Mouse (Mus musculus): Measurements from ENCODE around the gene Gm19426. TPM values are rescaled to one million over a fixed set of nuclear protein-coding genes. Genes with fewer than 3 reads are reported as not detected.
A peak's percentile ranks its signal among the peaks of the same experiment; 100 is the strongest.

Gm19426 gene
- total and polyA plus RNA-seq, 2 experiments from 2014 or later, result 2.6 to 3.0 TPM

DNA sequence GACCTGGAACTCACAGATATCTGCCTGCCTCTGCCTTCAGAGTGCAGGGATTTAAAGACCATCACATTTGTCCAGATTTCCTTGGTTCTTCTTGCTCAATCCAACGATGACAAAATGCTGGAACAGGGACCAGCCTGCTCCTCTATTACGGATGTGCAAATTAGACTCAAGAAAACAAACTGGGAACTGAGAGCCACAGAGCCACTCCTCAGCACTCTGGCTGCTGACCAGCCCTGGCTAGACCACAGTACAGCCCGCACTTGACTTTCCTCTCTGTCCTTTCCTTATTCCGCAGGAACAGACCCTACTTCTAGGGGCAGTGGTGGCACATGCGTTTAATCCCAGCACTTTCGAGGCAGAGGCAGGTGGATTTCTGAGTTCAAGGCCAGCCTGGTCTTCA, 27.0 kb upstream of the Gm19426 start:
- no peak overlapping the region for H3K27ac ChIP-seq (ENCODE audit: low read depth, low read length)
- H3K4me1 ChIP-seq (ENCODE audit: insufficient read depth), result peaks cover 5% of the 10 kb centered on the region; the same call in 1 of the 2 replicates
- no peaks in the 10 kb centered on the region for H3K9me3 ChIP-seq (ENCODE audit: low read length)
- H3K36me3 ChIP-seq (ENCODE audit: insufficient read depth), result no peaks in the 10 kb centered on the region
- 77% methylated on average over 6 of the region's 6 CpGs for WGBS
- H3K9ac ChIP-seq, result no peak overlapping the region
- no peak for TF ChIP-seq CTCF (IDR thresholded peaks at IDR 0.05; ENCODE audit: low read depth)
- DNase-seq, result no peak
- H3K4me3 ChIP-seq (ENCODE audit: low read depth, low read length), result no peak overlapping the region
- no peak overlapping the region for H3K4me2 ChIP-seq (ENCODE audit: low read depth)
- no peaks in the 10 kb centered on the region for H3K27me3 ChIP-seq (ENCODE audit: insufficient read depth, low read length)
- ATAC-seq, result no peak

DNA sequence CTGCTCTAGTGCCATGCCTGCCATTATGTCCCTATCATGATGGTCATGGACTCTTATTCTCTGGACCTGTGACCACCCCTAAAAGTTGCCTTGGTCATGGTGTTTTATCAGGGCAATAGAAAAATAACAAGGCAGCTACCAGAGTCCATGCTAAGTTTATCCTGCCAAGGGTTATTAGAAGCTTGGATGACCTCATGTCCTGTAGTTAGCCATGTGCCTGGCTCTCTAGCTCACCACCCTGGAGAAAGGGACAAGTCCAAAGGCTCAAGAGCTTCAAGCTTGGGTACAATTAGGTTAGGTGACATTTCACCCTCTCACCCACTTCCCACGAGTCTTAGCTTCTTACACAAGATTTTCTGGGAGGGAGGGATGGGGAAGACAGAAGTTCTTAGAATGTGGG, 19.4 kb upstream of the Gm19426 start:
- 59% methylated on average over 1 of the region's 1 CpGs for WGBS
- ATAC-seq, result no peak
- Histone ChIP-seq H3K27me3 (ENCODE audit: insufficient read depth, low read length) (no peaks in the 10 kb centered on the region), H3K9me3 (ENCODE audit: low read length) (no peaks in the 10 kb centered on the region), H3K4me3 (ENCODE audit: low read depth, low read length) (no peak overlapping the region), H3K4me1 (ENCODE audit: insufficient read depth) (no peaks in the 10 kb centered on the region), H3K9ac (no peak overlapping the region), H3K4me2 (ENCODE audit: low read depth) (no peak overlapping the region), H3K27ac (ENCODE audit: low read depth, low read length) (no peak overlapping the region), H3K36me3 (ENCODE audit: insufficient read depth) (no peaks in the 10 kb centered on the region)
- DNase-seq, result no peak
- no peak for TF ChIP-seq CTCF (IDR thresholded peaks at IDR 0.05; ENCODE audit: low read depth)

DNA sequence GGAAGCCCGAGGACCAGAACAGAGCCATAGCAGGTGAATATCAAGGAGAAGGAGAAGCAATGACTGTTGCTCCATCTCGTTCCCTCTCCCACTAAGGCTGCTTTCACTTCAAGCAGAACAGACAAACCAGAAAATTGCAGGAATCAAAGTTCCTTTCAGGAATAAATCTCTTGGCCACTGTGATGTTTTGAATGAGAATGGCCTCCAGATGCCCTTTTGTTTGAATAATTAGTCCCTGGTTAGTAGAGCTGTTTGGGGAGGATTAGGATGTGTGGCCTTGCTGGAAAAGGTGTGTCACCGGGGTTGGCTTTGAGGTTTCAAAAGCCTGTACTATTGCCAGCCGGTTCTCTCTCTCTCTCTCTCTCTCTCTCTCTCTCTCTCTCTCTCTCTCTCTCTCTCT, 18.8 kb upstream of the Gm19426 start:
- no peak for ATAC-seq
- H3K4me1 ChIP-seq (ENCODE audit: insufficient read depth), result no peaks in the 10 kb centered on the region
- WGBS, result 30% methylated on average over 4 of the region's 4 CpGs
- H3K36me3 ChIP-seq (ENCODE audit: insufficient read depth), result no peaks in the 10 kb centered on the region
- H3K9ac ChIP-seq, result no peak overlapping the region
- TF ChIP-seq CTCF (IDR thresholded peaks at IDR 0.05; ENCODE audit: low read depth), result no peak
- no peak overlapping the region for H3K4me2 ChIP-seq (ENCODE audit: low read depth)
- H3K4me3 ChIP-seq (ENCODE audit: low read depth, low read length), result no peak overlapping the region
- no peaks in the 10 kb centered on the region for H3K27me3 ChIP-seq (ENCODE audit: insufficient read depth, low read length)
- no peak overlapping the region for H3K27ac ChIP-seq (ENCODE audit: low read depth, low read length)
- no peaks in the 10 kb centered on the region for H3K9me3 ChIP-seq (ENCODE audit: low read length)
- no peak for DNase-seq

DNA sequence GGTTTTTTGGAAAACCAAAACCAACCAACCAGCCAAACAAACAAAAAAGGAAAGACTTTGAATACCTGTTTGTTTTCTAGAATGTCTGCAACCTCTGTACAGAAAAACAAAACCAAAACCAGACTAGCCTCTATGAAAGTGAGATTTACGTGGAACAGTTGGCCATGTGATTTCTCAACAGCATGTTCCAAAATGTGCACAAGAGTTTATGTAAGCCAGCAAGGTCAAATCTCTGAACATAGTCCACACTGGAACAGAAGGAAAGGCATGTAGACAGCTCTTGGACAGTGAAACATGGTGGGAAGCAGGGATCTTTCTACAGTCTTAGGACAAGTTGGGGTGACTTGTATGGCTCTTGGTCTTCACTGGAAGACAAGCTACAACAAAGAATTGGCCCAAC, 18.4 kb upstream of the Gm19426 start:
- H3K4me2 ChIP-seq (ENCODE audit: low read depth), result no peak overlapping the region
- H3K36me3 ChIP-seq (ENCODE audit: insufficient read depth), result no peaks in the 10 kb centered on the region
- H3K4me3 ChIP-seq (ENCODE audit: low read depth, low read length), result no peak overlapping the region
- H3K27ac ChIP-seq (ENCODE audit: low read depth, low read length), result no peak overlapping the region
- no peak overlapping the region for H3K9ac ChIP-seq
- DNase-seq, result no peak
- ATAC-seq, result no peak
- no peaks in the 10 kb centered on the region for H3K9me3 ChIP-seq (ENCODE audit: low read length)
- 85% methylated on average over 1 of the region's 1 CpGs for WGBS
- no peaks in the 10 kb centered on the region for H3K4me1 ChIP-seq (ENCODE audit: insufficient read depth)
- TF ChIP-seq CTCF (IDR thresholded peaks at IDR 0.05; ENCODE audit: low read depth), result no peak
- no peaks in the 10 kb centered on the region for H3K27me3 ChIP-seq (ENCODE audit: insufficient read depth, low read length)

DNA sequence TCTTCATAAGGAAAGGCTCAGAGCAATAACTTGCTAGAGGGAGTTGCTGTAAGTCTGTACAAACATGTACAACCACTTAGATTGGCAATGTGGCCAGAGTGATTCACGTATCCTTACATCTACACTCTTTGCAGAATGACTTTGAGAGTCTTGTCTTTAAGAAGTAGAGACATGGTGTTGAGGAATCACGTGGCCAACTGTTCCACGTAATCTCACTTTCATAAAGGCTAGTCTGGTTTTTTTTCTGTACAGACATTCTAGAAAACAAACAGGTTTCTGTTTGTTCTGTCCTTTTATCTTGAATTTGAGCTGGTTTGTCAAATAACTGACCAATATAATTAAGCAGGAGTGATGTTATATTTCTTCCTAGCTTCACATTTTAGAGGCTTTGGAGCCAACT, 17.9 kb upstream of the Gm19426 start:
- no peak overlapping the region for H3K4me2 ChIP-seq (ENCODE audit: low read depth)
- DNase-seq (no peak), ATAC-seq (no peak)
- H3K36me3 ChIP-seq (ENCODE audit: insufficient read depth), result no peaks in the 10 kb centered on the region
- H3K4me1 ChIP-seq (ENCODE audit: insufficient read depth), result no peaks in the 10 kb centered on the region
- H3K9ac ChIP-seq, result no peak overlapping the region
- H3K4me3 ChIP-seq (ENCODE audit: low read depth, low read length), result no peak overlapping the region
- H3K9me3 ChIP-seq (ENCODE audit: low read length), result no peaks in the 10 kb centered on the region
- TF ChIP-seq CTCF (IDR thresholded peaks at IDR 0.05; ENCODE audit: low read depth), result no peak
- no peaks in the 10 kb centered on the region for H3K27me3 ChIP-seq (ENCODE audit: insufficient read depth, low read length)
- no peak overlapping the region for H3K27ac ChIP-seq (ENCODE audit: low read depth, low read length)
- WGBS, result 85% methylated on average over 3 of the region's 3 CpGs

DNA sequence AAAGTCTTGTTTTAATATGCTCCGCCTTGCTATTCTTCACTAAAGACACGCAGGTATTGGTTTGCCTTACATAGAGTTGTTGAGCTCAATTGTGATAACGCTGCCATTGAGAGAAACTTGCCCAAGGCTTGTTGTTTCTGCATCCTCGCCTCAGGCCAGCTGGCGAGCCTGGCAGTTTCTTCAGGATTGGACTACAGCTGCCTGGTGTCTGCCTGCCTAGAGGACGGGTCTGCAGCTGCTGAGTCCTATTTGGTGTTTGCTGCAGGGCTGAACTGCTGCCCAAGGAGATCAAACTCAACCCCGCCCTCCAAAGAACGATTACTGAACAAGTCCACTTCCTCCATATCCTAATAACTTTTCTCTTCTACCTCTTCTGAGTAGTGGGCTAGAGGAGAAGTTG, 17.3 kb upstream of the Gm19426 start:
- Histone ChIP-seq H3K9ac (no peak overlapping the region), H3K36me3 (ENCODE audit: insufficient read depth) (no peaks in the 10 kb centered on the region), H3K27me3 (ENCODE audit: insufficient read depth, low read length) (no peaks in the 10 kb centered on the region), H3K4me3 (ENCODE audit: low read depth, low read length) (no peak overlapping the region), H3K4me2 (ENCODE audit: low read depth) (no peak overlapping the region), H3K4me1 (ENCODE audit: insufficient read depth) (no peaks in the 10 kb centered on the region), H3K27ac (ENCODE audit: low read depth, low read length) (no peak overlapping the region), H3K9me3 (ENCODE audit: low read length) (no peaks in the 10 kb centered on the region)
- WGBS, result 66% methylated on average over 8 of the region's 8 CpGs
- ATAC-seq (no peak), DNase-seq (no peak)
- TF ChIP-seq CTCF (IDR thresholded peaks at IDR 0.05; ENCODE audit: low read depth), result no peak

DNA sequence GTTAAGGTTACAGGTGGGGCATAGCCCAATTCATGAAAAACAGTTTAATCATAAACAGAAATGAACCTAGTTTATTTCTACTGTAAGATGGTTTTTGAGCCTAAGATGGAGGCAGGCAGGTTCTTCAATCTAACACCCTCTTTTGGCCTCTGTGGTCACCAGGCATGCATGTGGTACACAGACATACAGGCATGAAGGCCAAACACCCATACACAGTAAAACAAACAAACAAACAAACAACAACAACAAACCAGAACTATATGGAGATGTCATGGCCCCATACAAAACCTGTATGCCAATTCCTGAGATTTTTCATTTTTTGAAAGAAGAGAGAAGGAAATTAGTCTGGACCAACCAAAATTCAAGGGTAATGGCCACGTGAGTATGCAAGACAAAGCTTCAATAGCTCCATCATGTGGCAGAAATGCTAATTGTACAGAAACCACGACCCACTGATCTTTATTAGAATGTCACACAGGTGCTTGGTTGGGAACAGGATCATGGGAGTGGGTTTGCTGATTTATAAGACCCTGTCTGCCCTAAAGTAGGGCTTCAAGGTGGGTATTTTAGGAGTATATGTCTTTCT, 15.2 kb upstream of the Gm19426 start:
- ATAC-seq (peak; percentile 77), DNase-seq (peak; percentile 65)
- no peak overlapping the region for H3K4me3 ChIP-seq (ENCODE audit: low read depth, low read length)
- H3K9ac ChIP-seq, result no peak overlapping the region
- 3% methylated on average over 2 of the region's 2 CpGs for WGBS
- no peaks in the 10 kb centered on the region for H3K9me3 ChIP-seq (ENCODE audit: low read length)
- peak; percentile 72 for TF ChIP-seq CTCF (IDR thresholded peaks at IDR 0.05; ENCODE audit: low read depth)
- H3K4me2 ChIP-seq (ENCODE audit: low read depth), result no peak overlapping the region
- H3K27me3 ChIP-seq (ENCODE audit: insufficient read depth, low read length), result no peaks in the 10 kb centered on the region
- no peaks in the 10 kb centered on the region for H3K4me1 ChIP-seq (ENCODE audit: insufficient read depth)
- H3K36me3 ChIP-seq (ENCODE audit: insufficient read depth), result no peaks in the 10 kb centered on the region
- no peak overlapping the region for H3K27ac ChIP-seq (ENCODE audit: low read depth, low read length)
